Mouse (Mus musculus) left cerebral cortex, postnatal 25 days (tissue): ENCODE data around the gene Tor1a. TPM values are rescaled to one million over a fixed set of nuclear protein-coding genes. Genes with fewer than 3 reads are reported as not detected.
"Not testable (repeated sequence)": the region's sequence is repeated elsewhere in the genome, so short reads cannot be mapped to it uniquely, and the experiment has no call there.

Experiments
- DNase-seq, 2 experiments: peaks; one replicate each; pipeline ENCODE4 v3.0.0; 2022; ENCODE audit warnings: low spot score in 2 of 2, mixed read lengths in 1 of 2
- intact Hi-C: fragments of 180-260 bp; cut with DNase I; formaldehyde crosslinking; loops from one replicate; pipeline ENCODE4 v1.15.1; 2025
- total RNA-seq, 2 experiments: library from RNA; stranded (reverse); gene quantifications; 2 replicates each; pipeline ENCODE4 v1.2.3; 2021

The Tor1a gene
- total RNA-seq, 2 experiments from 2014 or later, result 36.1 to 39.2 TPM

DNA sequence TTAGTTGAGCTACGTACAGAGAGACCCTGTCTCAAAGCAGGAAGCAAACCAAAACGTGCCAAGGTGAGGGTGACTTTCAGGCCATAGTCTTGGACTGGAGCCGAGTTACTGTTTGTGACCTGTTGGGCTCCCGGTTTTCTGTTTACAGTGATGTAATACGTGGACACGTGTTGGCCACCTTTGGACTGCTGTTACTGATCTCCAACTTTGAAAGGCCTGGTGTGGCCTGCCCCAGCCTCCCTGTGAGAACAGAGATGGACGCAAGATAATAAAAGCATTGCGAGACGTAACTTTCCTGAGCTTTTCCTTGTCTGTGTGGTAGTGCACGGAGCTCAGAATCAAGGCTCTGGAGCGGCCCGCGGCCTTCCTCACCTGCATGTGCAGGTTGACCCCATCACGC is 9.0 kb downstream of the Tor1a start:
- intact Hi-C loops, result no loop called here

DNA sequence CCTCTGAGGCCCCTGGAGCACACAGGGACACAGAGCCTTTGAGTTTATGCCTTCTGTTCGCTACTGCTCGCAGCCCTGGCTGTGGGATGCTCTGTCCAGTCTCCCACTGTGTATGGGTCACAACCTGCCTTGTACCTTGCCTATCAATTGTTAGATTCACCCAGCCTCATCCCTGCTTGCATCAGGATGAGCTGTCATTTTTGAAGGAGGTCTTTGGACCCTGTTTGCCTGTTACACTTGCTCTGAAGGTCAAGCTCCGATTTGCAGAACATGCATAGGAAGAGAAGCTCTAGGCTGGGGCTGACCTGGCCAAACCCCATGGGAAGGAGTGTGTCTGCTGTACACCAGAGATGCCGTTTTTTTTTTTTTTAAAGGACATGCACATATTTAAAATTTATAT is 10.2 kb downstream of the Tor1a start:
- intact Hi-C loops, result no loop called here
- no peak for DNase-seq

More for the DNA sequence above, 9.0 kb downstream of the Tor1a start:
- DNase-seq, result no peak

DNA sequence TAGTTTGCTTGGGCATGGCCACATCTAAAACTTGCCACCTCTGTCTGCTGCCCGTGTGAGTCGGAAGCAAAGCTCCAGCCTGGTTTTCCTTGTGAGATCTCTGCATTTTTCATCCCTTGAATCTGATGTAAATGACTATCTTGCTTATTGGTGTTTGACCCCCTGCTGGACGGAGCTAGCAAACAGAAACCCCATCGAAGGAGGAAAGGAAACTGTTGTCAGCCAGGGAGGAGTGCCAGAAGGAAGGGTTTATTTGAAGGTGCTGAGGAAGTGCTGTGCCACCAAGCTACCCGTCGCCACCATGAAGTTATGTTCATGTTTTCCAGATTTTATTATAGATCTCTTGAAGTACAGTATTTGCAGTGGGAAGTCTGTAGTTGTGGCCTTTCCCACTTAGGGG is 12.9 kb downstream of the Tor1a start:
- no peak for DNase-seq
- intact Hi-C loops, result no loop called here

DNA sequence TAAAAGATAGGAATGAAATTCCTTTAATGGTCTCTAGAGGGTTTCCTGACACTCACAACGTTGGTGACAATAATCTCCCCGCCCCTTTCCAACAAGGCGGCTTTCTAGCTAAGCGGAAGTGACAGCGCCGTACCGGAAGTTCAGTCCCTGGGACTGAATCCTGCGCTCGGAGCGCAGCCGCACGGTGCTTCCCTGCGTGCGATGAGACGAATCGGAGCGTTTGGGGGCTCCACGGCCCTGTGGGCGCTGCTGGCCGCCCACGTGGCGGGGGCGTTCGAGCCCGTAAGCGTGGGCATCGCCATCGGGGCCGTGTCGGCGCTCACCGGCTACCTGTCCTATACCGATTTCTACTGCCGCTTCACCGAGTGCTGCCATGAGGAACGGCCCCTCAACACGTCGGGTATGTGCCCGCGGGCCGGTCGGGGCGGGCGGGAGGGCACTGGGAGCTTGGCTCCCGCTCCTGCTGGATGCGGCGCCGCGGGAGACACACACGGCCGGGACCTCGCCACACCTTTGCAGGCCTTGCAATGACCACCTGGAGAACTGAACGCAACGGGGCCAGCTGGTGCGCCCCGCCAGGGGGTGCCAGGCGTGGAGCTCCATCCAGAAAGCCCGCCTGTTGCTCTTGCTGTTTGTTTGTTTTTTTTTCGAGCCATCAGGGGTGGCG is 14.8 kb downstream of the Tor1a start, which contains the start of gene Tor1b:
TSS of gene Tor1b (plus strand) at position 136 of the 667 bp plus-strand sequence.
- peak; percentile 87 to 93 for DNase-seq
- intact Hi-C loops, result loop anchor here (1.0 kb wide), 1 partner anchor 13 kb away; no protein-coding TSS in a partner anchor

DNA sequence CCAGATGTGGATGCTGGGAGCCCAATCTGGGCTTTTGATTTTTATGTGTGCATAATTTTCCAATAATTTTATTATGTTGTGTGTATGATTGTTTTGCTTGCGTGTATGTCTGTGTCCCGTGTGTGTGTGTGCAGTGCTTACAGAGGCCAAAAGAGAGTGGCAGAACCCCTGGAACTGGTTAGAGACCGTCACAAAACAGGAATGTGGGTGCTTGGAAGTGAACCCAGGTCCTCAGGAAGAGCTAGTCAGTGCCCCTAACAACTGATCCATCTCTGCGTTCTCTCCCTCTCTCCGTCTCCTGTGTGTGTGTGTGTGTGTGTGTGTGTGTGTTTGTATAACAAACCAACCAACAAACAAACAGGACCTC is 15.3 kb downstream of the Tor1a start:
- intact Hi-C loops, result no loop called here
- no peak for DNase-seq

DNA sequence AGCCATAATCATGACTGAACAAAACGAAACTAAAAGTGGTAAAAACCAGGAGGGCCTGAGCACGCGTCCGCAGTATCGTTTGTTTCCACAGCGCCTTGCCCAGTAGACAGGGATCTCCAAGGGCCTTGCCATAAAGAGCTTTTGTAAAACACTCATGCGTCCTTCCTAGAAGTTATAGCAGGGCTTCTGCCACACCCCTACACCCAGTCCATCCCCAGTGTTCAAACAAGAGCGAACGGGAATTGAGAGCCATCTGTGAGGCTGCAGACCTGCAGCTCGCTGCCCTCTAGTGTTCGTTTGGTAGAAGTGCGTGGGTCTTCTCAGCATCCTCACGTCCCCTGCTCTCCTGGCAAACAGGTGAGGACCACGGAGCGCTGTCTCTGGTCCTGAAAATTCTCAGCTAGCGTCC is 25.1 kb downstream of the Tor1a start:
- intact Hi-C loops, result no loop called here
- peak; percentile 50 to 70 for DNase-seq

DNA sequence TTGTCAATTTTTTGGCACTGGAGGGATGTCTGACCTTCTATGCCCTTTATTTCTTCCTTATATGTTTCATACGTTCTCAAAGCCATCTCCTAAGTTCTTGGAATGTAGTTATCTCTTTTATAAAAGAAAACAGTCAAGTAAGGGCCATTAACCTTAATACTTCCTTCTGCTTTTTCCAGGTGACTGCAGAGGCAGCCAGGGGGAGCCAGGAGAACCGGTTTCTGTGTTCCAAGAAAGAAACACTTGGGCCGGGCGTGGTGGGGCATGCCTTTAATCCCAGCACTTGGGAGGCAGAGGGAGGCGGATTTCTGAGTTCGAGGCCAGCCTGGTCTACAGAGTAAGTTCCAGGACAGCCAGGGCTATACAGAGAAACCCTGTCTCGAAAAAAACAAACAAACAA is 25.6 kb downstream of the Tor1a start:
- intact Hi-C loops, DNase-seq: not testable (repeated sequence)

DNA sequence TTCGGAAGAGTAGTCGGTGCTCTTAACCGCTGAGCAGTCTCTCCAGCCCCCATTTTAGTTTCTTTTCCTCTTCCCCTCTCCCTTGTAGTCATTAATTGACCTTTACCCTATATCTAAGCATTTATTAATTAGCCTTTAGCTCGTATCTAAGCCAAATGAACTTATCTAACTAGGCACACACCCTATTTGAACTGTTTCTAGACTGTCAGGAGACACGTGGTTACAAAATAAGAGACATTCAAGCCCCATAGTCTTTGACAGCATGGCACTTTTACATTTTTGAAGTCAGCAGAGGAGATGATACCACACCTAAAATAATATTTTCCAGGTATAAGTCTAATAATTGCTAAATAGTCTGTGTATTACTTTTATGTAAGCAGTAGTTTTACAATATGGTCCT is 26.1 kb downstream of the Tor1a start:
- no peak for DNase-seq
- intact Hi-C loops, result no loop called here

DNA sequence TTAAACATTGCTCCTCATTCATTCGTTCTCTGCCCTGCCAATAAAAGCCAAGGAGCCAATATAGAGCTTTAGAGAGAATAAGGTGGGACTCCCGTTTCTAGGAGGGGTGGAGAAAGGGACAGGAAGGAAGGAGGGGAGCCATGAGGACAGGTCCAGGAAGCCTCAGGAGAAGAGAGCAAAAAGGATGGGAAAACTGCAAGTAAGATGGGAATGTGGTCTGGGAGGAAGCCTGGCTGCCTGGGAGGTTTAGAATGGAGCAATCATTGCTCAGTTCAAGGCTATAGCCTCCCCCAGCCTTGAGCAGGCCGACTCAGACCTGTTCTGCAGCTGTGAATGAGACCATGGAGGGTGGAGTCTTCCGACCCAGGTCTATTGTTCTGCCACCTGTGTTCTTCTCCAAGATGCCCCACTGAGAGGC is 29.1 kb downstream of the Tor1a start:
- intact Hi-C loops, result no loop called here
- no peak for DNase-seq

DNA sequence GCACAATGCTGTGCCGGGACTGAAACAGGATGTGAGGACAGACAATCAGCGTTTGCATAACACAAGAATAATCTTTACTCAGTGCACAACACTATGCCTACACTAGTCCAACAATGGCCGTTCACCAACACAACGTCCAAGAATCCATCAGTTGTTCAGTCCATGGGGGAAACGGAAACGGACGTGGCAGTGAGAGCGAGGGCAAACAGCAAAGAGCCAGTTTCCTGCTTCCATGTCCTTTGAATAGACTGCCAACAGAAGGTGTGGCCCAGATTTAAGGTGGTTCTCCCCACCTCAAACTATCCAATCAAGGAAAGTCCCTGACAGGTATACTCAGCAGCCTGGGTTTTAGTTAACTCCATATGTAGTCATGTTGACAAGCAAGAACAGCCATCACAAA is 30.0 kb downstream of the Tor1a start:
- intact Hi-C loops, result no loop called here
- no peak for DNase-seq

DNA sequence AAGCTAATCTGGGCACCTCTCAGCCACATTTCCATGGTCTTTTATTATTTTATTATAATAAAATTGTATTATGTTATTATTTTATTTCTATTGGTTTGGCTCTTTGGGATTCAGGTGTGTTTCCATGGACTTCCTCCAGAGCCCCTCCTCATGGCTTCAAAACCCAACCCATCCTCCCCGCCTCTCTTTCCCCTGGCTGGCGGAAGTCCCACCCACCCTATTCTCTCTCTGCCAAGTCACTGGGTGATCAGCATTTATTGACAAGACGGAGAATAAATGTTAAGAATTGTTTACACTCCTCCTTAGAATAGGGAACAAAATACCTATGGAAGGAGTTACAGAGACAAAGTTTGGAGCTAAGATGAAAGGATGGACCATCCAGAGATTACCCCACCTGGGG is 30.9 kb downstream of the Tor1a start:
- intact Hi-C loops, result no loop called here
- DNase-seq, result no peak

DNA sequence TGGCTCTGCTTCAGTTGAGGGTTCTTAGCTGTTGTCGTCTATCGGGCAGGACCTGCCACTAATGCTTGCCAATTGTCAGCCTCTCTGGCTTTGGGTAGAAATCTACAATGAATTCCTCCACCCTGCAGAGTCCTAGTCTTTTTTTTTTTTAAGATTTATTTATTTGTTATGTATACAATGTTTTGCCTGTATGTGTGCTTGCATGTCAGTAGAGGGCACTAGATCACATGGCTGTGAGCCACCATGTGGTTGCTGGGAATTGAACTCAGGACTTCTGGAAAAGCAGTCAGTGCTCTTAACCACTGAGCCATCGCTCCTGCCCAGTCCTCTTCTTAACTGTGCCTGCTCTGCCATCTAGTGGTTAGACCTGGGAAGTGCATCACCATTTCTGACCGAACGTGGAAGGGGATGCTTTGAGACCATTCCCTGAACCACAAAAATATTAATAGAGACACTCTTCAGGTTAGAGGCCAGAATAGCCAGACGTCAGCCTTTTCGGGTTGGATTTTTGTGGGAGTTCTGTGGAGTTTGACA is 33.7 kb downstream of the Tor1a start:
- DNase-seq, result peak; percentile 74 to 81
- intact Hi-C loops, result loop anchor here (2.0 kb wide), 3 partner anchors 43 to 495 kb away; no protein-coding TSS in a partner anchor

DNA sequence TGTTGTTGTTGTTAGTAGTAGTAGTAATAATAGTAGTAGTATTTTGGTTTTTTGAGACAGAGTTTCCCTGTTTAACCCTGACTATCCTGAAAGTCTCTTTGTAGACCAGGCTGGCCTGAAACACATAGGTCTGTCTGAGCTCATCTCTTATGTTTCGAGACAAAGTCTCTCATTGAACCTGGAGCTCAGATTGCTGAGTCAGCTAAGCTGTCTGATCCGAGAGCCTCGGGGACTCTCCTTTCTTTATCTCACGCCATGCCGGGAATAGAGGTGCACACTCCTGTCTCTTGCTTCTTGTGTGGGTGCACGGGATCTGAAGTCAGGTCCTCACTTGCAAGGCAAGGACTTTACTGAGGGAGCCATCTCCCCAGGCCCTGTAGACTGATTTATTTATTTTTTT is 34.7 kb downstream of the Tor1a start:
- DNase-seq, result no peak
- intact Hi-C loops, result no loop called here

DNA sequence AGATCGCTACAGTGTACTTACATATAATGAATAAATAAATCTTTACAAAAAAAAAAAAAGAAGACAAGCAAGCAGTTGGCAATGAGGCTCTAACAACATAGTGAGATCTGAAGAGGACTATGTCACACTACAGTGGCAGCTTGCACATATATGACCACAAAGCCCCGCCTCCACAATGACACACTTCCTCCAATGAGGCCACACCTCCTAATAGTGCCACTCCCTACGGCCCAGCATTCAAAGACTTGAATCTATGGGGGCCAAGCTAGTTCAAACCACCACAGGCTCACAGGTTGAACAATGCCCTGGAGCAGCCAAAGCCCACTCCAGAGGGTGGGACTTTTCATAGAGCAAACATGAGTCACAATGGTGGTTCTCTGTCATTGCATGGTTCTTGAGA is 35.8 kb downstream of the Tor1a start:
- intact Hi-C loops, result no loop called here
- DNase-seq, result no peak

DNA sequence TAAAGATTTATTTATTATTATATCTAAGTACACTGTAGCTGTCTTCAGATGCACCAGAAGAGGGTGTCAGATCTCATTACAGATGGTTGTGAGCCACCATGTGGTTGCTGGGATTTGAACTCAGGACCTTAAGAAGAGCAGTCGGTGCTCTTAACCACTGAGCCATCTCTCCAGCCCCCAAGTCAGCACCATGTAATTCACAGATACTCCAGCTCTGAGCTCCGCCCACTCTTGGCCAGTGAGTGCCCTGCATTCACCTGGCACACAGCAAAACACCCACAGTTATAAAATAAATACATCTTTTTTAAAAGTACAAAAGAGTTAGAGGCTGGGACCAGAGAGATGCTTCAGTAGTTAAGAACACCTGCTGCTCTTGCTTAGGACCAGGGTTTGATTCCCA is 36.9 kb downstream of the Tor1a start:
- intact Hi-C loops, DNase-seq: not testable (repeated sequence)

DNA sequence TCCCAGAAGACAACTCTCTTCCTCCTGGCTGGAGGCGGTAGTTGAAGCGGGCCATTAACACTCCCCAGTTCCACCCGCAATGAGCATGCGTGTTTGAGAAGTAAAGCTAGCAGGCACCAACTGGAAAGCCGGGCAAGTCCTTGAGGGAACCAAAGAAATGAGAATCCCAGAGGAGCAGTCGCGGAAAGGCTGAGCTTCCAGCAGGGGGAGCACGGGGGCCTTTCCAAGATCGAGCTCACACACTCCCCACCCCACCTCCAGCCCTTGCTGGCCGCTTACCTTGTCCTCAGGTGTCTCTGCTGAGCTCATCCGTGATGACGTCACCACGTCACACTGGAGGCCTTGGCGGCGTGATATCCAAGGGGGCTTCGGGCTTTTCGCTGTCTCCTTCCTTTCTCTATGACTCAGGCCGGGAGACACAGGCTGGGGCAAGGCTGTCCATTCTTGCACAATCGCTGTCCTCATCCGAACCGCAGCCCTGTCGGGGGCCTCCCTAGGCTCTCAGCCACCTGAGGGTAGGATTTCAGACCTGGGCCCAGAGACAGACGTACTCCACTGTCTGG is 38.2 kb downstream of the Tor1a start, which contains the start of gene Ptges:
TSS of gene Ptges (minus strand) at position 381 of the 563 bp plus-strand sequence.
- intact Hi-C loops, result loop anchor here (5.0 kb wide), 1 partner anchor 102 kb away; no protein-coding TSS in a partner anchor
- DNase-seq, result peak; percentile 70 to 89

DNA sequence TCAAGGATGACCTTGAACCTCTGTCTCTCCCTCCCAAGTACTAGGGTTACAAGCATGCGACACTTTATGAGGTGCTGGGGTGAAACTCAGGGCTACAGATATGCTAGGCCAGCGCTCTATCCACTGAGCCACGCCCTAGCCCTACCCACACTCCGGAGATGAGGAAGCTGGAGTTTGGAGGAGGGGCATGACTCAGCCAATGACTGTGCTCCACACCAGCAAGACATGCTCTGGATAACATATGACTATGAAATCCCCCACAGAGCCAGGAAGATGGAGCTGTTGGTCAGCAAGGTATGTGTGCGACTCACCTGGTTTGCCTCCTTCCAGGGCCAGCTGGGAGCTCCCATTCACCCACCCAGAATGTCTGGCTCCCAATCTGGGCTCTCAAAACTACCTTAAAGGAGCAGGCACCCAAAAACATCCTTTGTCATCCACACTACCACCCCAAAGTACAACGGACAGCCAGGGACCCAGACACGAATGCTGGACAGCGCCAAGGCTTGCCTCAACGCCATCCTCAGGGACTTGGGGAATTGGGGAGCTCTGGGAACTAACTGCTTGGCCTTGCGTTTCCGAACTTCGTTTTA is 38.7 kb downstream of the Tor1a start:
- intact Hi-C loops, result loop anchor here (5.0 kb wide), 1 partner anchor 102 kb away; no protein-coding TSS in a partner anchor
- peak in 1 of 2 experiments; percentile 47 for DNase-seq

DNA sequence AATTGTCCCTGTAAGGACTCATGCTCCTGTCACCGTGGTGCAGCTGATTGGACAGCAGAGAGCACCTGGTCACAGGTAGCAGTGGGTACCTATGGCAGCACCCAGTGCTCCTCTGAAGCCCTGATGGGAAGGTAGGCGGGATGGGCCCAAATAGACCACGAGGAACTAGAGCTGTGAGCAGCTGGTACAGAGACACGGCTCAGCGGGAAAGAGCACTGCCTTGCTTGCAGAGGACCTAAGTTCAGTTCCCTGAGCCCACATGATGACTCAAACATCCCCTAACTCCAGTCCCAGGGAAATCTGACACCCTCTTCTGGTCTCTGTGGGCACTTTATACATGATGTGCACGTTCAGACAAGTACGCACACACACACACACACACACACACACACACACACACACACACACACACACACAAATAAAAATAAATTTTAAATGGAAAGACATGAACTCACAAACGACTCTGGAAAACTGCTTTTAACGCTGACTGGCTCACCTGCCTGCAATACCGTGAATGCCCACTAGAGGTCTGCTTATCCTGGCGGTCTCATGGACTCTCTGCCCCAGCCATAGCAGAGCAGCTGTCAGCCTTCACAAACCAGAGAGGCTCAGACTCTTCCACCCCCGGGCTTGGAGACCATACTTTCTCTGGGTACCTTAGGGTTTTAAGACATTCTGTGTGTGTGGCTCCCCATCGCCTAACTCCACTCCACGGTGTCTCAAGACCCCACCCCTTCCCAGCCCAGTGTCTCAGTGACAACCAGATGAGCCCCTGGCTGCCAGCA is 39.7 kb downstream of the Tor1a start:
- intact Hi-C loops, result loop anchor here (5.0 kb wide), 1 partner anchor 101 kb away; no protein-coding TSS in a partner anchor

DNA sequence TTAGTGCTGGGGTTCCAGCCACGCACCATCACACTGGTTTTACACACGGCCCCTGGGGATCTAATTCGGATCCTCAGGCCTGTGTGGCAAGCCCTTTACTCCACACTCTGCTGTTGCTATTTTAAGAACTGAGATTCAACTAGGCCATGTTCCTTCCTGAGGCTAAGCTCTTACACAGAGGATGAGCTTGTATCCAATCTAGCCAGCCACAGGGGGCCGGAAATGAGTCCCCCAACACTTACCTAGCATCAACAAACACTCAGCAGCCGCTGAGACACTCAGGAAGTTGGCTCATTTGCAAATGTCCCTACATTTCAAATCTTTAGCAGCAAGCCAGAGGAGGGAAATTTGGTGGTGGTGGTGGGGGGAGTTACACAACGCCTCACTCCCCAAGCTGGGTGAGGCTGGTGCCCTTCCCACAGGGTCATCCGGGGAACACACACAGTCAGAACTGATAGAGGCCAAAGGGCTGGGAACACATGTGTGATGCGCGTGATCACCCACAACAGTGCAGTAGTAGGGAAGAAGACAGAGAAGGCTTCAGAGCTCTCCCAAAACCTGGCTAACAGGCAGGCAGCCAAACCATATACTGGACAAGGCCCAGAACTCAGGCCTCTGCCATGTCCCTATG is 40.5 kb downstream of the Tor1a start:
- intact Hi-C loops, result loop anchor here (5.0 kb wide), 1 partner anchor 100 kb away; no protein-coding TSS in a partner anchor
- peak in 1 of 2 experiments; percentile 18 for DNase-seq

More for the DNA sequence above, 39.7 kb downstream of the Tor1a start:
- peak; percentile 75 to 81 for DNase-seq
